Mouse (Mus musculus) retina, embryonic 14.5 days (tissue): ENCODE data around the gene Pdhb.

Experiments used
- DNase-seq: peaks from one replicate; pipeline ENCODE4 v3.0.0-alpha.2; 2015; ENCODE audit warnings: low spot score

The Pdhb gene

GRCm38 (mm10) chr14:8172507-8173410 lies at the start of gene Pdhb:
Pdhb (minus strand) TSS chr14:8173025.
- peak; percentile 100 for DNase-seq

GRCm38 (mm10) chr14:8222561-8222960 lies 49.7 kb upstream of the Pdhb start:
- no peak for DNase-seq

DNA sequence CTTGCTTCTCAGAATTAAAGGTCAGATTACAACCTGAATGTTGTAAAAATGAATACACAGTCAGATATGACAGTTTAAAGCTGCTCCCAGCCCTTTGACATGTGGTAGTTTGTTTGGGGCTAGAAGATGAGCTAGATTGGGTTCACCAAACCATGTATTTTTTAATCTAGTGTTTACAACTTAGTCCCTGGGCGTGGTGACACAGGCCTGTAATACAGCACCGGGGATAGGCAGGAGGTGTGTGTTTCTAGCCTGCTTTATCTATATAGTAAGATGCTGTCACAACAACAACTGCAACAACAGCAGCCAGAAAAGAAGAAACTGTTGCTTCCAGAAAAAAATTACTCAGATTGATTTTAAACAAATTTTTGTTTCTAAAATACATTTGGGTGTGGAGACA lies 48.1 kb upstream of the Pdhb start:
- DNase-seq, result no peak

DNA sequence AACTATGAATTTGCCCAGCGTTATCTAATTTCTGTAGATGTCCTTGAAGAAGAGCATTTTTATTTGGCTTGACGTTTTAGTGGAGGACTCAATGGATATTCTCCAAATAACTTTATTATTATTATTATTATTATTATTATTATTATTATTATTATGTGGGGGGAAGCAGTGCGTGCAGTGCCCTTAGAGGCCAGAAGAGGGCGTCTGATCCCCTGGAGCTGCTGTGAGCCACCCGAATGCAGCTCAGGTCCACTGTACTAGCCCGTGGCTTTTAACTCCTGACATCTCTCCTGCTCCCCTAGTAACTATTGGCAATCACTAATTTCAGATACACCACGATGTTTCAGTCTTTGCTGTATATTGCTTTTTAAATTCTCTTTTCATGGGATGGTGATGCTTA lies 47.5 kb upstream of the Pdhb start:
- no peak for DNase-seq

DNA sequence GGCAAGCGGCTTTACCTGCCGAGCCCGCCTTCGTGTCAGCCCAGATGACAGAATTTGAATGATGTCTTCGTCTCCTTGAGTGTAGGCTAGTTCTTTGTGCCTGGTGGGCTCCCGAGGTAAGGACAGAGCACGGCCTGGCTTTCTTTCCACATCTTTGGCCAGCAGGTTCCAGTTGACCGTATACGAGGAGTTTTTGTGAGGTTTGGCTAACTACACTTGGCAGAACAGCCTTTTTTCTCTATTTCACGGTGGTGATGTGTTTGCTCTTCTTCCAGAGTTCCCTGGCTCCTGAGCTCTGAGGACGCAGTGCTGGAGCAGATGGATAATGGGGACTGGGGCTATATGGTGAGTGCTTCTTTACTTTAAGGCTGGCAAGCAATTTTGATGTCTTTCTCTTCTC lies 47.1 kb upstream of the Pdhb start:
- no peak for DNase-seq

GRCm38 (mm10) chr14:8218730-8219380 lies 46.0 kb upstream of the Pdhb start:
- DNase-seq, result peak; percentile 68

GRCm38 (mm10) chr14:8218238-8218637 lies 45.4 kb upstream of the Pdhb start:
- no peak for DNase-seq

DNA sequence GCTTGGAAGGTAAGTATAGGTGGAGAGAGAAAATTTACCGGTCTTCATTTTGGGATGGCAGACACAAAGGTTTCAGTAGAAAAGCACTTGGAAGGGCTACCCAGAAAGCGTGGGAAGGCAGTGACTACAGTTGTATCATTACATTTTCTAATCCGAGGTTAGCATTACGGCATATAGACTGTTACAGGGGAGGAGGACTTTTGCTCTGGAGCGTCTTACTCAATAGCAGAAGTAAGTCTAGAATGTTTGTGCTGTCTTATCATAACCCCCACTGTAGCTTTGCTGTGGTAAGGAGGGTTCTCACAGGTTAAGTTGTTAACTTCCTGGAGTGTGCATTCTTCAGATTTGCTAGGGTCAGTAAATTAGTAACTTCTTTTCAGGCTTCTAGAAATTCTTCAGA lies 43.3 kb upstream of the Pdhb start:
- no peak for DNase-seq

DNA sequence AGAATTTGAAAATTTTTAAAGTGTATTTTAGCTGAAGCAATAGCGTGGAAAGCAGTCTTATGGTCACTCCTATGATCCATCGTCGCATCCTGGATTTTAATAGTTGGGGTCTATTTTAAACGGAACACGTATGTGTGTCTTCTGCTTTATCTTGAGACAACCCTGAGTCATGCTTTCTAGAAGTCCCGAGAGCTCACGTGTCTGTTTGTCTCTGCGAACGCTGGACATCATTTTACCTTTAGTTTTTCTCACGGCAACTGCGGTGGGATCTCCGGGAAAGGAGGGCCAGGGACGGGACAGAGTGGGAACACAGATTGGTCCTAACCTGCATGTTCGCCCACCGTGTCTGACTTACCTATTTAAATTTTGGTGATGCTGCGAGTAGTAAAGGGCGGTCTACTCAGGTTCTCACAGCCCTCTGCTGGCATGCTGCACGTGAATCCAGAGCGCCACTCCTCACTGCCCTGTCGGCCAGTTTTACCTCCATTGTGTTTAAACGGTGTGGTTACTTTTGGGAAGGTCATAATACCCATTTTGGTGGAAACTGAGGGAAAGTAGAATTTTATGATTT lies 42.5 kb upstream of the Pdhb start:
- DNase-seq, result no peak

GRCm38 (mm10) chr14:8214299-8215207 lies 41.7 kb upstream of the Pdhb start:
- peak; percentile 71 for DNase-seq

DNA sequence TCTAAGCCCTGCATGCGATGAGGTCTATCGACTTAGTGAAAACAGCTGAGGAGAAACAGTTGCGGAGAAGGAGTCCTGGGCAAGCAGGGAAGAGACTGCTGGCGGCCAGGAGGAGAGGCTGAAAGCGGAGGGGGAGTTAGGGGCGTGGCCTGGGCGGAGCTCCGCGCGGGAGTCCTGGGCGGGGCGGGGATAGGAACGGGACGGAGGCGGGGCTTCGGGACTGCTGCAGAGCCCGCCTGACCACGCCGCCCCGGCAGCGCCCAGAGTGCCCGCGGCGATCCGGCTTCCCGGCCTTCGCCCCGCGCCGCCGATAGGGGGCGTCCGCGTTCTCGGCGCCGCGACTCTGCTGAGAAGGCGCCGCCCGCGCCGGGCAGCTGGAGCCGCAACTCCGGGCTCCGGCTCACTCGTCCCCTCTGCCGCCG lies 41.0 kb upstream of the Pdhb start, which contains the start of gene Kctd6:
Gene Kctd6 (plus strand): TSS at position 338 of the 422 bp plus-strand sequence.
- DNase-seq, result peak; percentile 98

DNA sequence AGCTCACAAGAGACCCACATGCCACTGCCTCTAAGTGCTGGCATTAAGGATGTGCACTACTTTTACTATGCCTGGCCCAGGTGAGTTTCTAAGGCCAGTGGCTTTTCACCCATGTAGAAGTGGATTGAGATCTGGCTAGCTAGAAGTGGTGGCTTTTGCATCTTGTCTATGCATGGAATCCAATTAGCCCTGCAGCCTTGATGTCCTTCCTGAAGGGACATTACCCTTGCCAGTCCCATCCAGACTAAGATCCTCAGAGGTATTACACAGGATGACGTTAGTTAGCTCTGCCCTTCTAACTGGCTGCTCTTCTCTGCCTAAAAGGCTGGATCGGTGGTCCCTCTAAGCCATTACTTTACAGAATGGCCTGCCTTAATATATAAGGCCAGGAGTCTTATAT lies 40.2 kb upstream of the Pdhb start:
- no peak for DNase-seq

DNA sequence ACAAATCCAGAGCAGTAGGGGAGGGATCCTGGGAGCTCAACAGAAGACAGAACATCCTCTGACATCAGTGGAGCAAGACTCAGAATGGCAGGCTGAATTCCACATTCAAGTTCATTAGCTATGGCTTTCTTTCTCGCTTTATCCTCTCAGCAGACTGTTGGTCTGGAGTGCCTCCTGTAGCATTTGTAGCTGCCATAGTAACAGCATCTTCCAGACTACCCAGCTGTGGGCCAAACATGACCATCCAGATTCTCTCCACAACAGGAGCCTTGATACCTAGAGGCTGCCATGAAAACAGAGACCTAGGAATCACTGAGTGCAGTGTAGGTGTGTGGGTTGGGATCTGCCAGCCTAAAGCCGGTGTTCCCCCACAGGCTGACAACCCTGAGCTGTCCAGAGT lies 37.1 kb upstream of the Pdhb start:
- no peak for DNase-seq

GRCm38 (mm10) chr14:8208876-8209275 lies 36.1 kb upstream of the Pdhb start:
- DNase-seq, result no peak

GRCm38 (mm10) chr14:8207543-8207942 lies 34.7 kb upstream of the Pdhb start:
- no peak for DNase-seq

- DNase-seq, result peak; percentile 45
Observed at GRCm38 (mm10) chr14:8207105-8207504, 34.3 kb upstream of the Pdhb start.

DNA sequence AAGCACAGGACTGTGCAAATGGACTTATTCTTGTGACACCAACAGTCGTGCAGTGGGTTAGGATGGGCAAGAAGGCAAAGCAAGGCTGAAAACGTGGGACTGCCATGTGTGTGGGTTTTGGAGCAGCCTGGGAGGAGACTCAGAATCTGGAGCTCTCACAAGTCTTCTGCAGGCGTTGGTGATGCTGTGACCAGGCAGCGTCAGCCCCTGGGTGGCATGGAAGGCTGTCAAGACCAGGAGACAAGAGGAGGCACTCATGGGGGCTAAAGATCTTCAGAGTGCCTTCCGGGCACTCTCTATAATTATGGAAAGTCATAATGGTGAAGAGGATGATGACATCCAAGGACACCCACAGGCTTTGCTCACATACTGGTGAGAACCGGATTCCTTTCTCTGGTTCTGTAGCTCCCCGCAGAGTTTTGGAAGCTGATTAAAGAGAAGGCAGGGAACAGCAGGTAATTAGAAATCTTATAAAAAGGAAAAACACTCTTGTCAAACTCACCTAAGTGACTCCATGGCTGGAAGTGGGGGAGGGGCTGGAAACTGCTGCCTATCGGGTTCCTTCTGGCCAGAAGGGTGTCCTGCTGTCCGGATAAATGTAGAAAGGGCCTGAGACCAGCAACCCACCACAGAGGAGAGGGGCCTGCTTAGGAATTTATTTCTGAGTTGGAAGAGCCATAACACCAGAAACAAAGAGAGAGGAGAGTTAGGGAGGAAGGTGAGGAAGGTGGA lies 33.5 kb upstream of the Pdhb start:
- no peak for DNase-seq

- DNase-seq, result no peak
Observed at GRCm38 (mm10) chr14:8201715-8202114, 28.9 kb upstream of the Pdhb start.

GRCm38 (mm10) chr14:8200769-8201168 lies 27.9 kb upstream of the Pdhb start:
- DNase-seq, result no peak

GRCm38 (mm10) chr14:8192727-8193126 lies 19.9 kb upstream of the Pdhb start:
- DNase-seq, result no peak

DNA sequence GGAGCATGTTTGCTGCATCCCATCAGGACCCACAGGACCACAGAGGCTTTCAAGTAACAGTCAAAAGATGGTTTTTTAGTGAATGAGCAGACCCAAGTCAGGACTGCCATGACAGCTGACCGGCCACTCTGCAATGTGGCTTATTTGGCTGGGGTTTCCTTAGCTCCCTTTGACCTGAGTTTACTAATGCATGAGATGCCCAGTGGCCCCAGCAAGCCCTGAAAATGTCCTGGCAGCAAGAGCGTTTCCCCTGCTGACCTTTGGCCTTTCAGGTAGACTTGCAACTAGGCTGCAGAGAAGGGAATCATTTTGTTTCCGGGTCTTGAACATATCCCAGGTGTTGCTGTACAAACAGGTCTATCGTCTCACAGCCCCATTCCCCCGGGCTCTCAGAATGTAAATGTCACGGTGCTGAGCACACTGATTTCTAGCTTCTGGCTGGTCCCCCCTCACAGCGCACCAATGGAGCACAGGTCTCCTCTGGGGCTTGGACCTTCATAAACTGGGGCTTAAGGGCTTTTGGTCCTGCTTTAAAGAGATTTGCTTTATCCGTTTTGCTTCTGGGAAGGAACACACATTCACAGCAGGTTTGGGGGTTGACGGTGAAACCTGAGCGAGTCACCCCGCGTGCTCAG lies 18.6 kb upstream of the Pdhb start:
- no peak for DNase-seq
